Mouse (Mus musculus) liver, embryonic 14.5 days (tissue): ENCODE measurements around the gene Chkb. TPM values are rescaled to one million over a fixed set of nuclear protein-coding genes. Genes with fewer than 3 reads are reported as not detected.
A peak's percentile ranks its signal among the peaks of the same experiment; 100 is the strongest.
"Not testable (repeated sequence)": the region's sequence is repeated elsewhere in the genome, so short reads cannot be mapped to it uniquely, and the experiment has no call there.

Source experiments
- ATAC-seq: fragments of 200-750 bp; cut with Nextera tagmentation; 2 replicates; pipeline ENCODE4 v1.8.0; 2017; ENCODE audit warnings: moderate number of reproducible peaks, mild to moderate bottlenecking, moderate library complexity; ENCODE audit not compliant: insufficient read depth
- DNase-seq, 3 experiments: peaks; one replicate each; pipeline ENCODE4 v3.0.0-alpha.2; 2012 to 2013; ENCODE audit warnings: low read depth in 3 of 3, low spot score in 3 of 3
- H3K27ac ChIP-seq: fragments of 300-500 bp; sonication (generic); 2 replicates; pipeline ENCODE4 v1.5.1; 2014; ENCODE audit warnings: moderate library complexity, mild to moderate bottlenecking, control low read depth, inconsistent platforms
- H3K27me3 ChIP-seq: fragments of 300-500 bp; sonication (generic); 2 replicates; pipeline ENCODE4 v1.6.1; 2014; ENCODE audit warnings: mild to moderate bottlenecking, low read length, moderate library complexity; ENCODE audit not compliant: control insufficient read depth, insufficient read depth
- H3K36me3 ChIP-seq: fragments of 300-500 bp; sonication (generic); replicated peaks from 2 replicates; pipeline ENCODE4 v1.6.1; 2014; ENCODE audit warnings: low read depth; ENCODE audit not compliant: control insufficient read depth, insufficient read depth
- H3K4me1 ChIP-seq, 2 experiments: fragments of 200-500 bp in 1 of 2; fragments of 300-500 bp in 1 of 2; sonication (generic) in 1 of 2; replicated peaks; 2 replicates each; pipeline ENCODE4 v1.6.1; 2012 to 2014; ENCODE audit warnings: antibody characterized with exemption in 1 of 2, inconsistent platforms in 1 of 2, low read length in 1 of 2; ENCODE audit not compliant: control insufficient read depth in 2 of 2, insufficient read depth in 2 of 2
- H3K4me2 ChIP-seq: fragments of 300-500 bp; sonication (generic); 2 replicates; pipeline ENCODE4 v1.6.1; 2014; ENCODE audit warnings: low read depth, mild to moderate bottlenecking, control low read depth, moderate library complexity
- H3K4me3 ChIP-seq, 2 experiments: fragments of 200-500 bp in 1 of 2; fragments of 300-500 bp in 1 of 2; sonication (generic) in 1 of 2; 2 replicates each; pipeline ENCODE4 v1.5.1; 2012 to 2014; ENCODE audit warnings: low read depth in 2 of 2, low read length in 2 of 2, mild to moderate bottlenecking in 2 of 2, control low read depth in 1 of 2, inconsistent platforms in 1 of 2, moderate library complexity in 1 of 2; ENCODE audit not compliant: insufficient read depth in 1 of 2
- H3K9ac ChIP-seq: fragments of 300-500 bp; sonication (generic); replicated peaks from 2 replicates; pipeline ENCODE4 v1.6.1; 2014; ENCODE audit warnings: mild to moderate bottlenecking, control low read depth, moderate library complexity
- H3K9me3 ChIP-seq: fragments of 300-500 bp; sonication (generic); 2 replicates; pipeline ENCODE4 v1.6.1; 2016; ENCODE audit warnings: low read length, mixed read lengths; ENCODE audit not compliant: control insufficient read depth
- CTCF ChIP-seq: IDR thresholded peaks from 2 replicates; pipeline ENCODE4 v1.5.1; 2016; ENCODE audit warnings: antibody characterized with exemption, low read depth, control low read depth
- EP300 ChIP-seq: IDR thresholded peaks from 2 replicates; pipeline ENCODE4 v1.6.1; 2016; ENCODE audit warnings: antibody characterized with exemption, low read depth
- WGBS: fragments of 180-500 bp; shearing (Covaris S2); extraction: QIAGEN DNeasy Blood & Tissue Kit; methylation state at CpG from one replicate; pipeline ENCODE4 v1.1.7; 2014; ENCODE audit not compliant: insufficient replicate concordance; 5-methylcytosine and 5-hydroxymethylcytosine counted together
- polyA plus RNA-seq, 2 experiments: library from polyadenylated mRNA; depleted of rRNA in 1 of 2; stranded (reverse) in 1 of 2; unstranded in 1 of 2; fragments of >200 nt; fragmentation: Nextera tagmentation in 1 of 2; extraction: Ambion mirVana in 1 of 2; gene quantifications; 2 replicates each; pipeline versions ENCODE4 v1.2.1 to v1.2.3; 2012 to 2014

Gene Chkb
- polyA plus RNA-seq, 2 experiments: 18.3 to 19.3 TPM

- no peak overlapping the region for H3K9ac ChIP-seq
- WGBS: 43% methylated on average over 3 of the region's 3 CpGs
- ATAC-seq: no peak
These were observed 4.4 kb upstream of the Chkb start for GRCm38 (mm10) chr15:89434136-89434535.

GRCm38 (mm10) chr15:89432946-89433345, 3.2 kb upstream of the Chkb start:
- DNase-seq (no peak), ATAC-seq (no peak)
- 68% methylated on average over 4 of the region's 4 CpGs for WGBS
- H3K27me3 ChIP-seq: no peaks in the 10 kb centered on the region
- H3K36me3 ChIP-seq: no peaks in the 10 kb centered on the region; the same call in 1 of the 2 replicates
- H3K9ac ChIP-seq: no peak overlapping the region
- no peak overlapping the region for H3K4me2 ChIP-seq
- no peaks in the 10 kb centered on the region for H3K9me3 ChIP-seq
- H3K4me3 ChIP-seq: no peak overlapping the region
- H3K27ac ChIP-seq: no peak overlapping the region
- peaks cover 3 to 12% of the 10 kb centered on the region in 2 experiments; a peak in 3 of 4 replicates for H3K4me1 ChIP-seq
- TF ChIP-seq EP300 (no peak), CTCF (no peak)

More at GRCm38 (mm10) chr15:89434136-89434535, 4.4 kb upstream of the Chkb start:
- no peaks in the 10 kb centered on the region for H3K36me3 ChIP-seq
- no peak overlapping the region for H3K4me2 ChIP-seq
- peaks cover 0 to 8% of the 10 kb centered on the region in 2 experiments; a peak in 2 of 4 replicates for H3K4me1 ChIP-seq
- H3K27me3 ChIP-seq: no peaks in the 10 kb centered on the region
- H3K27ac ChIP-seq: no peak overlapping the region
- no peak overlapping the region for H3K4me3 ChIP-seq
- no peak for DNase-seq
- no peaks in the 10 kb centered on the region for H3K9me3 ChIP-seq
- no peak for TF ChIP-seq EP300
- TF ChIP-seq CTCF: no peak

- Histone ChIP-seq H3K9me3 (no peaks in the 10 kb centered on the region), H3K4me3 (no peak overlapping the region), H3K9ac (no peak overlapping the region), H3K27me3 (no peaks in the 10 kb centered on the region), H3K4me1 (peaks cover 3 to 12% of the 10 kb centered on the region in 2 experiments; a peak in 3 of 4 replicates), H3K4me2 (no peak overlapping the region), H3K27ac (no peak overlapping the region), H3K36me3 (no peaks in the 10 kb centered on the region; the same call in 1 of the 2 replicates)
- TF ChIP-seq CTCF: no peak
- TF ChIP-seq EP300: no peak
- WGBS: 80% methylated on average over 6 of the region's 6 CpGs
- DNase-seq (no peak), ATAC-seq (no peak)
These were observed 2.1 kb upstream of the Chkb start for GRCm38 (mm10) chr15:89431806-89432205.

GRCm38 (mm10) chr15:89431271-89431670, 1.6 kb upstream of the Chkb start:
- TF ChIP-seq EP300: no peak
- no peak for TF ChIP-seq CTCF
- Histone ChIP-seq H3K9me3 (no peaks in the 10 kb centered on the region), H3K36me3 (no peaks in the 10 kb centered on the region; the same call in 1 of the 2 replicates), H3K4me1 (peaks cover 3 to 12% of the 10 kb centered on the region in 2 experiments; a peak in 3 of 4 replicates), H3K4me2 (peak overlapping the region; percentile 97), H3K9ac (no peak overlapping the region; the same call in 1 of the 2 replicates), H3K27ac (no peak overlapping the region), H3K27me3 (no peaks in the 10 kb centered on the region), H3K4me3 (no peak overlapping the region)
- ATAC-seq: no peak
- WGBS: 57% methylated on average over 3 of the region's 3 CpGs
- no peak for DNase-seq

- H3K4me1 ChIP-seq: peaks cover 3 to 15% of the 10 kb centered on the region in 2 experiments; a peak in 3 of 4 replicates
- H3K27me3 ChIP-seq, DNase-seq, H3K36me3 ChIP-seq, ATAC-seq, H3K9me3 ChIP-seq, H3K27ac ChIP-seq, H3K9ac ChIP-seq: not testable (repeated sequence)
- H3K4me2 ChIP-seq: peak overlapping the region; percentile 97
- WGBS: 72% methylated on average over 9 of the region's 9 CpGs
- H3K4me3 ChIP-seq: peak overlapping the region; percentile 76 to 84; a peak in 2 of 4 replicates
These were observed 1.1 kb upstream of the Chkb start for GRCm38 (mm10) chr15:89430771-89431170.
